Mouse (Mus musculus): ENCODE data around the gene Ap2a1. TPM values are rescaled to one million over a fixed set of nuclear protein-coding genes. Genes with fewer than 3 reads are reported as not detected.

Ap2a1 gene
- polyA plus RNA-seq, 1 experiment from 2014 or later = 55.9 TPM

DNA sequence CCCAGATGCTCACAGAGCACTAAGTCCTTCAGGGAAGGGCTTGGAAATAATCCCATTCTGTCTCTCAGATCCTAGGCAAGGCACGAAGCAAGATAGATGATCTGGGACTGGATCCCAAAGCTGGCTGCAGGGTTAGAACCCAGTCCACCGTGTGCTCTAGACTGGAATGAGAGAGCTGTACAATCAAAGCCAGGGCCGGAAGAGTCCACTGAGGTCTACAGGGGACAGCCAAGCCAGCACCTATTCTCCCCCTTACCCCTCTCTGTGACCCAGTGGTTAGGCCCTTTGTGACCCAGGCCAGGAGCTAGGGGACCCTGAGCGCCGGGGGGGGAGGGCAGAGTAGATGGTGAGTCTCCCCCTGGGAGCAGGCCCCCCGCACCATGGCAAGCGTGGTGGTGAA, 13.6 kb upstream of the Ap2a1 start, which contains the start of gene Tsks:
Gene Tsks, plus strand, starts transcription at position 301 of the 400 bp plus-strand sequence.
- Histone ChIP-seq H3K9me3 (replicated peaks; ENCODE audit: low read length) (no peaks in the 10 kb centered on the region), H3K27ac (no peak within 1 kb of the TSS), H3K9ac (ENCODE audit: low read depth, low read length) (no peak within 1 kb of the TSS), H3K4me1 (replicated peaks; ENCODE audit: insufficient read depth, low read length) (no peaks in the 10 kb centered on the region), H3K27me3 (ENCODE audit: insufficient read depth, low read length) (no peaks in the 10 kb centered on the region), H3K4me2 (ENCODE audit: low read length) (no peak within 1 kb of the TSS), H3K36me3 (ENCODE audit: insufficient read depth, low read length) (no peaks in the 10 kb centered on the region), H3K4me3 (replicated peaks; ENCODE audit: low read depth, low read length) (no peak within 1 kb of the TSS)
- ATAC-seq (replicated peaks; ENCODE audit: low FRiP score, low read depth) = no peak
- WGBS = 80% methylated on average over 7 of the region's 7 CpGs
- DNase-seq (ENCODE audit: low spot score) = no peak
- TF ChIP-seq CTCF (IDR thresholded peaks at IDR 0.05; ENCODE audit: low read depth) = no peak

DNA sequence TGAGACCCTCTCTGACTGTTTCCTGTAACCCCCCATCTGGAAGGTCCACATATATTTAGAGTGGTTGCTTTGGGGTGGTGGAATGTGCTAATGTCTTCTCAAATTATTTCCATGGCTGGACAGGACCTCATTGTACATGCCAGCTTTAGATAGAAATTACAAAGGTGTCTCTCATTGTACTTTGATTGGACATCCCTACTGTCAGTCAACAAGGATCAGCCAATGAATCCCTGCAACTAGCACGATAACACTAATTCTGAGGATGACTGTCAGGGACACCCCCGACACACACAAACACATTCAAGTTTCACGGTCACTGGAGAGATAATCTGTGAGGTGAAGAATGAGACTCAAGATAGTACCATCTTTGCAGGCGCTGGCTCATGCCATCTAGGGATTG, 9.4 kb upstream of the Ap2a1 start:
- TF ChIP-seq CTCF (IDR thresholded peaks at IDR 0.05; ENCODE audit: low read depth) = no peak
- no peak overlapping the region for H3K27ac ChIP-seq
- no peak overlapping the region for H3K4me2 ChIP-seq (ENCODE audit: low read length)
- no peaks in the 10 kb centered on the region for H3K27me3 ChIP-seq (ENCODE audit: insufficient read depth, low read length)
- no peaks in the 10 kb centered on the region for H3K36me3 ChIP-seq (ENCODE audit: insufficient read depth, low read length)
- H3K9ac ChIP-seq (ENCODE audit: low read depth, low read length) = no peak overlapping the region
- H3K4me3 ChIP-seq (replicated peaks; ENCODE audit: low read depth, low read length) = no peak overlapping the region
- H3K4me1 ChIP-seq (replicated peaks; ENCODE audit: insufficient read depth, low read length) = no peaks in the 10 kb centered on the region
- peaks cover 6% of the 10 kb centered on the region; the same call in 1 of the 2 replicates for H3K9me3 ChIP-seq (replicated peaks; ENCODE audit: low read length)
- no peak for DNase-seq (ENCODE audit: low spot score)
- ATAC-seq (replicated peaks; ENCODE audit: low FRiP score, low read depth) = no peak
- 88% methylated on average over 4 of the region's 4 CpGs for WGBS

DNA sequence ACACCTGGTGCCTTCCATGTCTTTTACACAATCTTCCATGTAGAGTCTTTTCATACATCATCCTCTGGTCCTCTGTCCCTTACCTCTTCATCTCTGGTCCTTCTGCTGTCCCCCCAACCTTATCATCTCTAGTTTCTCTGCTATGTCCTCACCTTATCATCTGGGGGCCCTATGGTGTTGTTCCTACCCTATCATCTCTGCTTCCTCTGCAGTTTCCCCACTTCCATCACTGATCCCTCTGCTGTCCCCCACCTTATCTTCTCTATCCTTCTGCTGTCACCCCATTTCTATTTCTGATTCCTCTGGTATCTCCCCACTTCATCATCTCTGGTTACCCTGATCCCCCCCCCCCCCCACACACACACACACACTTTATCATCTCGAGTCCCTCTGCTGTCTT, 726 bp downstream of the Ap2a1 start:
- Histone ChIP-seq H3K4me1 (replicated peaks; ENCODE audit: insufficient read depth, low read length) (peaks cover 14% of the 10 kb centered on the region), H3K4me3 (replicated peaks; ENCODE audit: low read depth, low read length) (peak overlapping the region; percentile 98), H3K27ac (no peak overlapping the region), H3K27me3 (ENCODE audit: insufficient read depth, low read length) (no peaks in the 10 kb centered on the region), H3K9me3 (replicated peaks; ENCODE audit: low read length) (no peaks in the 10 kb centered on the region), H3K36me3 (ENCODE audit: insufficient read depth, low read length) (no peaks in the 10 kb centered on the region), H3K4me2 (ENCODE audit: low read length) (peak overlapping the region; percentile 71), H3K9ac (ENCODE audit: low read depth, low read length) (peak overlapping the region; percentile 95)
- no peak for DNase-seq (ENCODE audit: low spot score)
- WGBS = 0% methylated on average over 1 of the region's 1 CpGs
- ATAC-seq (replicated peaks; ENCODE audit: low FRiP score, low read depth) = no peak
- no peak for TF ChIP-seq CTCF (IDR thresholded peaks at IDR 0.05; ENCODE audit: low read depth)

DNA sequence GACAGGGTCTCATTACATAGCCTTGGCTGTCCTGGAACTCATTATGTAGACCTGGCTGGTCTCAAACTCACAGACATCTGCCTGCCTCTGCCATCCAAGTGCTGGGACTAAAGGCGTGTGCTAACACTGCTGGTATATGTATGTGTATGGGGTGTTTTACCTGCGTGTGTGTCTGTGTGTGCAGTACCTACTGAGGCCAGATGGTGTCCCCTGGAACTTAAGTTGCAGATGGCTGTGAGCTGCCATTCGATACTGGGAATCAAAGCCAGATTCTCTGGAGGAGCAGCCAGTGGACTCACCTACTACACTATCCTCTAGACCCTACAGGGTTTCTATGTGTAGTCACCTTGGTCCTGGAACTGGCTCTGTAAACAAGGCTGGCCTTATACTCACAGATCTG, 3.8 kb downstream of the Ap2a1 start:
- TF ChIP-seq CTCF (IDR thresholded peaks at IDR 0.05; ENCODE audit: low read depth) = peak; percentile 70
- Histone ChIP-seq H3K27me3 (ENCODE audit: insufficient read depth, low read length) (no peaks in the 10 kb centered on the region), H3K4me3 (replicated peaks; ENCODE audit: low read depth, low read length) (no peak overlapping the region), H3K4me2 (ENCODE audit: low read length) (no peak overlapping the region), H3K27ac (no peak overlapping the region), H3K4me1 (replicated peaks; ENCODE audit: insufficient read depth, low read length) (peaks cover 14% of the 10 kb centered on the region), H3K36me3 (ENCODE audit: insufficient read depth, low read length) (peaks cover 15% of the 10 kb centered on the region; the same call in 1 of the 2 replicates), H3K9ac (ENCODE audit: low read depth, low read length) (no peak overlapping the region), H3K9me3 (replicated peaks; ENCODE audit: low read length) (no peaks in the 10 kb centered on the region)
- DNase-seq (ENCODE audit: low spot score) (peak; percentile 47), ATAC-seq (replicated peaks; ENCODE audit: low FRiP score, low read depth) (no peak)
- 75% methylated on average over 3 of the region's 3 CpGs for WGBS

DNA sequence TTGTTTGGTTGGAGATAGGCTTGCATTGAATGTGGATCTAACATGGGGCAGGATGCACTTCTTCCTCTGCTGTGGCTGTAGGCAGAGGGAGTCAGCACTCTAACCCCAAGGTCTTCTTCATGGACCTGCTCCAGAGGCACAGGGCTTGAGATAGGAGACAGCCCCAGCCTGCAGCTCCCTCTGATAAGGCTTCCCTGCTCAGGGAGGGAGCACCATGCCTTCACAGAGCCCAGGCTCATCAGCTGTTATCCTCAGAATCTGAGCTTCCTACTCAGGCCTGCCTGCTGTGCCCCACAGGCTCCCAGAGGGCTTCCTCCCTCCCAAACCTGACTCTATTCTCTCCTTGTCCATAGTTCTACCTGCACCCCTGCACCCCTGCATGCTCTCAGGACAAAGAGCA, 6.8 kb downstream of the Ap2a1 start:
- no peak for TF ChIP-seq CTCF (IDR thresholded peaks at IDR 0.05; ENCODE audit: low read depth)
- H3K4me2 ChIP-seq (ENCODE audit: low read length) = no peak overlapping the region
- no peak for DNase-seq (ENCODE audit: low spot score)
- H3K27ac ChIP-seq = no peak overlapping the region
- ATAC-seq (replicated peaks; ENCODE audit: low FRiP score, low read depth) = no peak
- H3K4me1 ChIP-seq (replicated peaks; ENCODE audit: insufficient read depth, low read length) = no peaks in the 10 kb centered on the region
- H3K4me3 ChIP-seq (replicated peaks; ENCODE audit: low read depth, low read length) = no peak overlapping the region
- H3K9me3 ChIP-seq (replicated peaks; ENCODE audit: low read length) = no peaks in the 10 kb centered on the region
- no peaks in the 10 kb centered on the region for H3K27me3 ChIP-seq (ENCODE audit: insufficient read depth, low read length)
- peaks cover 19% of the 10 kb centered on the region; the same call in 1 of the 2 replicates for H3K36me3 ChIP-seq (ENCODE audit: insufficient read depth, low read length)
- H3K9ac ChIP-seq (ENCODE audit: low read depth, low read length) = no peak overlapping the region

DNA sequence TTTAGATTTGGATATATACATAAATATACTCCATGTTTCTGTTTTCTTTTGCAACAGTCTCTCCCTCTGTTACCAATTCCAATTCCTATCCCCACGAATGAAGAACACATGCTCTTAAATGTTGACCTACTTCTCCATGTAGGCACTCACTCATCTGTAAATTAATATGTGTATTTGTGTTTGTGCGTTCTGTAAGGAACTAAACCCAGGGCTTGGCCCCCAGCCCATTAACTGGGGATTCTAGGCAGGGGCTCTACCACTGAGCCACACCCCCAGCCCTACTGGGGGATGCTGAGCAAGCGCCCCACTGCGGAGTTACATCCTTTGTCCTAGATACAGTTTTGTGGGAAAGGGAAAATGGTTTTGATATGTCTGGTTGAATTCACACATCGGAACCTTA, 10.2 kb downstream of the Ap2a1 start:
- peaks cover 37% of the 10 kb centered on the region for H3K36me3 ChIP-seq (ENCODE audit: insufficient read depth, low read length)
- no peak for ATAC-seq (replicated peaks; ENCODE audit: low FRiP score, low read depth)
- H3K9me3 ChIP-seq (replicated peaks; ENCODE audit: low read length) = no peaks in the 10 kb centered on the region
- H3K9ac ChIP-seq (ENCODE audit: low read depth, low read length) = no peak overlapping the region
- H3K4me3 ChIP-seq (replicated peaks; ENCODE audit: low read depth, low read length) = no peak overlapping the region
- no peaks in the 10 kb centered on the region for H3K4me1 ChIP-seq (replicated peaks; ENCODE audit: insufficient read depth, low read length)
- no peak overlapping the region for H3K27ac ChIP-seq
- no peak overlapping the region for H3K4me2 ChIP-seq (ENCODE audit: low read length)
- TF ChIP-seq CTCF (IDR thresholded peaks at IDR 0.05; ENCODE audit: low read depth) = no peak
- WGBS = 89% methylated on average over 5 of the region's 5 CpGs
- DNase-seq (ENCODE audit: low spot score) = no peak
- no peaks in the 10 kb centered on the region for H3K27me3 ChIP-seq (ENCODE audit: insufficient read depth, low read length)

DNA sequence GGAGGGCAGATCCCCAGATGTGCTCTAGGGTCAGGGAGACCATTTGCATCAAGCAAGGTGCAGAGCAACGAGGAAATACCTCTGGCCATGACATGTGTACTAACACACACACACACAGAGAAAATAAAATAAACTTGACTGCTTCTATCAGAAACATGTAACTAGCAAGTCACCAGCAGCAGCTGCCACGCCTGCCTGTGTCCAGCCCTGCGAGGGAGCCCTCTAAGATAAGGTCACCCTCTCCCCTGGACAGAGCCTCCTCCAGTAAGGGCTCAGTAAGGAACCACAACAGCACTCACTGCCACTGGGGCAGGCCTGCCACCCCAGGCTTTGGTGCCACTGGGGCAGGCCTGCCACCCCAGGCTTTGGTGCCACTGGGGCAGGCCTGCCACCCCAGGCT, 11.1 kb downstream of the Ap2a1 start:
- H3K27ac ChIP-seq = no peak overlapping the region
- no peak for TF ChIP-seq CTCF (IDR thresholded peaks at IDR 0.05; ENCODE audit: low read depth)
- no peak overlapping the region for H3K9ac ChIP-seq (ENCODE audit: low read depth, low read length)
- H3K4me1 ChIP-seq (replicated peaks; ENCODE audit: insufficient read depth, low read length) = no peaks in the 10 kb centered on the region
- H3K9me3 ChIP-seq (replicated peaks; ENCODE audit: low read length) = no peaks in the 10 kb centered on the region
- H3K36me3 ChIP-seq (ENCODE audit: insufficient read depth, low read length) = peaks cover 41% of the 10 kb centered on the region
- no peaks in the 10 kb centered on the region for H3K27me3 ChIP-seq (ENCODE audit: insufficient read depth, low read length)
- ATAC-seq (replicated peaks; ENCODE audit: low FRiP score, low read depth) = no peak
- DNase-seq (ENCODE audit: low spot score) = no peak
- WGBS = 74% methylated on average over 3 of the region's 3 CpGs
- no peak overlapping the region for H3K4me2 ChIP-seq (ENCODE audit: low read length)
- no peak overlapping the region for H3K4me3 ChIP-seq (replicated peaks; ENCODE audit: low read depth, low read length)

Data from kidney, postnatal 0 days (tissue).